Mouse (Mus musculus): ENCODE results near the gene Chgb. TPM values are rescaled to one million over a fixed set of nuclear protein-coding genes. Genes with fewer than 3 reads are reported as not detected.

Gene Chgb
- total and polyA plus RNA-seq, 2 experiments from 2014 or later, result 43.4 to 142 TPM

DNA sequence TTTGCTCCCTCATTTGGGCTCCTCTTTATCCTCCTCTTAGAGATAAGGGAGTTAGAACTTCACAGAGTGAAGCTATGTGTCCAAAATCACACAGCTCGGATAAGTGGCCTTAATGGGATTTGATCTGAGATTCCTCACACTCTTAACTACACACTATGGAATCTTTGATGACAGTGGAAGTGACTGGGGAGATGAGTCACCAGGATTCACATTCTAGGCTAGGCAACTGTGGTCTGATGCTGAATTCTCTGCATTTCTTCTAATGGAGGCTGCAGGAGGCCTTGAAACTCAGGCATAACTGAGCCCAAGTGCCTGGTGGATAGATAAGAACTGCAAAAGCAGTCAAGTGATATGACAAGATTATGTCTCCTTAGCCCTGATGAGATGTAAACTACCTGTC is 10.3 kb upstream of the Chgb start:
- Histone ChIP-seq H3K4me1 (ENCODE audit: insufficient read depth, low read length) (no peaks in the 10 kb centered on the region), H3K4me2 (ENCODE audit: low read depth, low read length, poor library complexity, severe bottlenecking) (no peak overlapping the region), H3K27ac (ENCODE audit: low read depth, low read length) (no peak overlapping the region), H3K9me3 (ENCODE audit: low read length) (no peaks in the 10 kb centered on the region), H3K9ac (replicated peaks; ENCODE audit: low read length, poor library complexity, severe bottlenecking) (no peak overlapping the region), H3K36me3 (ENCODE audit: insufficient read depth, low read length) (no peaks in the 10 kb centered on the region), H3K4me3 (ENCODE audit: low read depth, low read length) (no peak overlapping the region), H3K27me3 (ENCODE audit: insufficient read depth, low read length) (no peaks in the 10 kb centered on the region)
- no peak for TF ChIP-seq CTCF (IDR thresholded peaks at IDR 0.05)
- ATAC-seq (ENCODE audit: low FRiP score), result no peak
- 85% methylated on average over 1 of the region's 1 CpGs for WGBS
- no peak for DNase-seq (ENCODE audit: low spot score)

DNA sequence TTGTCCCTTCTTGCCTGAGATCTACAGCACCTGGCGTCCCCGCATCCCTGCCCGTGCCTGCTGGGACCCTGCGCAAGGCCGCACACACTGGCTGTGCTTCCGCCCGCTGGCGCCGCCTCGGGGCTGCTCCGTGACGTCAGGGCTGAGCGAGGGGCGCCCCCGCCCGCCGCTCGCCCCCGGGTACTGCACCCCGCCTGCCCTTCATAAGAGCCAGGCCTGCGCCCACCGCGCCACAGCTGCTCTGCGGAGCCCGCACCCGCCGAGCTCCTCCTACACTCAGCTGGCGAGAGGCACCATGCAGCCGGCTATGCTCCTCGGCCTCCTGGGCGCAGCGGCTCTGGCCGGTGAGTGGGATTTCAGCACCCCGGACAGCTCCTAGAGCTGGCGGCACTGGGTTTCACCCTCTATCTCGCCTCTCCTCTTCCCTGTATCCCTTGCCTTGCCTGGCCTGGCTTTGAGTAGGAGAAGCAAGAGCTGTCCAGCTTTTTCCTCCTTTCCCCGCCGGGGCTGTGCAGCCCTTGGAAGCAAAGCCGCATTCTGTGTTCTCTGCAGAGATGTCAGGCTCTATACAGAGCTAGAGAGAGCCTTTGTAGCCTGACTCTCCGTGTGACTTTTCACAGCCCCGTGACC is 476 bp downstream of the Chgb start:
- DNase-seq (ENCODE audit: low spot score) (peak; percentile 86), ATAC-seq (ENCODE audit: low FRiP score) (peak; percentile 95)
- peak; percentile 43 for TF ChIP-seq CTCF (IDR thresholded peaks at IDR 0.05)
- Histone ChIP-seq H3K4me2 (ENCODE audit: low read depth, low read length, poor library complexity, severe bottlenecking) (peak overlapping the region; percentile 50), H3K4me3 (ENCODE audit: low read depth, low read length) (peak overlapping the region; percentile 65), H3K27ac (ENCODE audit: low read depth, low read length) (peak overlapping the region; percentile 92), H3K36me3 (ENCODE audit: insufficient read depth, low read length) (no peaks in the 10 kb centered on the region), H3K9ac (replicated peaks; ENCODE audit: low read length, poor library complexity, severe bottlenecking) (peak overlapping the region; percentile 87), H3K9me3 (ENCODE audit: low read length) (no peaks in the 10 kb centered on the region), H3K27me3 (ENCODE audit: insufficient read depth, low read length) (no peaks in the 10 kb centered on the region), H3K4me1 (ENCODE audit: insufficient read depth, low read length) (peaks cover 6% of the 10 kb centered on the region; the same call in 1 of the 2 replicates)
- WGBS, result under 1% methylated on average over 41 of the region's 41 CpGs

DNA sequence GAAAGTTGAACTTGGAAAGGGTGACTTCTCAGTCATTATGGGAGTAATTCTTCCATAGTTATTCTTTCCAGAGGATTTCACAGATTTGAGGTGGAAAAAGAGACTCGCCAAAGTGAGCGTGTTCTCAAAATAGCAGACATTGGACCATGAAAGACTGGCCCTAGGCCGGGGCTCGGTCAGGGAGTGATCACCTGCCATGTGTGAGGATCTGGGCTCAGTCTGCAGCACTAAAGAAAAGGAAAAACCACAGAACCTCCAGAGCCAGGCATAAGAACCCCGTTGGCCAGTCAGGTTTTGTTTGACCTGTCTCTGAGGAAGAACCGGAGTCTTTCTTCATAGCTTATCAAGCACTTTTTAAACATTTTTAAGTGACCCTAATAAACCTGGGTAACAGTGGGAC is 3.0 kb downstream of the Chgb start:
- Histone ChIP-seq H3K4me2 (ENCODE audit: low read depth, low read length, poor library complexity, severe bottlenecking) (no peak overlapping the region), H3K27ac (ENCODE audit: low read depth, low read length) (no peak overlapping the region), H3K4me1 (ENCODE audit: insufficient read depth, low read length) (0 out of 2 replicates have a peak, but pooled peaks cover 3% of the 10 kb centered on the region), H3K9me3 (ENCODE audit: low read length) (no peaks in the 10 kb centered on the region), H3K36me3 (ENCODE audit: insufficient read depth, low read length) (peaks cover 4% of the 10 kb centered on the region; the same call in 1 of the 2 replicates), H3K4me3 (ENCODE audit: low read depth, low read length) (no peak overlapping the region), H3K27me3 (ENCODE audit: insufficient read depth, low read length) (no peaks in the 10 kb centered on the region), H3K9ac (replicated peaks; ENCODE audit: low read length, poor library complexity, severe bottlenecking) (no peak overlapping the region)
- DNase-seq (ENCODE audit: low spot score) (no peak), ATAC-seq (ENCODE audit: low FRiP score) (no peak)
- WGBS, result 80% methylated on average over 6 of the region's 6 CpGs
- TF ChIP-seq CTCF (IDR thresholded peaks at IDR 0.05), result no peak

GRCm38 (mm10) chr2:132793441-132794203 is 12.5 kb downstream of the Chgb start:
- no peak overlapping the region for H3K4me3 ChIP-seq (ENCODE audit: low read depth, low read length)
- ATAC-seq (ENCODE audit: low FRiP score) (no peak; the same call in 1 of the 2 replicates), DNase-seq (ENCODE audit: low spot score) (peak; percentile 5)
- no peak overlapping the region for H3K27ac ChIP-seq (ENCODE audit: low read depth, low read length)
- H3K4me2 ChIP-seq (ENCODE audit: low read depth, low read length, poor library complexity, severe bottlenecking), result no peak overlapping the region
- H3K4me1 ChIP-seq (ENCODE audit: insufficient read depth, low read length), result no peaks in the 10 kb centered on the region
- no peaks in the 10 kb centered on the region for H3K9me3 ChIP-seq (ENCODE audit: low read length)
- H3K36me3 ChIP-seq (ENCODE audit: insufficient read depth, low read length), result peaks cover 22% of the 10 kb centered on the region
- H3K9ac ChIP-seq (replicated peaks; ENCODE audit: low read length, poor library complexity, severe bottlenecking), result no peak overlapping the region
- TF ChIP-seq CTCF (IDR thresholded peaks at IDR 0.05), result no peak
- WGBS, result 89% methylated on average over 19 of the region's 19 CpGs
- H3K27me3 ChIP-seq (ENCODE audit: insufficient read depth, low read length), result no peaks in the 10 kb centered on the region

GRCm38 (mm10) chr2:132794204-132794586 is 13.1 kb downstream of the Chgb start:
- no peak for DNase-seq (ENCODE audit: low spot score)
- no peaks in the 10 kb centered on the region for H3K4me1 ChIP-seq (ENCODE audit: insufficient read depth, low read length)
- no peaks in the 10 kb centered on the region for H3K27me3 ChIP-seq (ENCODE audit: insufficient read depth, low read length)
- H3K4me2 ChIP-seq (ENCODE audit: low read depth, low read length, poor library complexity, severe bottlenecking), result no peak overlapping the region
- WGBS, result 86% methylated on average over 7 of the region's 7 CpGs
- peaks cover 22% of the 10 kb centered on the region for H3K36me3 ChIP-seq (ENCODE audit: insufficient read depth, low read length)
- no peaks in the 10 kb centered on the region for H3K9me3 ChIP-seq (ENCODE audit: low read length)
- TF ChIP-seq CTCF (IDR thresholded peaks at IDR 0.05), result no peak
- no peak overlapping the region for H3K9ac ChIP-seq (replicated peaks; ENCODE audit: low read length, poor library complexity, severe bottlenecking)
- no peak overlapping the region for H3K4me3 ChIP-seq (ENCODE audit: low read depth, low read length)
- ATAC-seq (ENCODE audit: low FRiP score), result no peak
- no peak overlapping the region for H3K27ac ChIP-seq (ENCODE audit: low read depth, low read length)

DNA sequence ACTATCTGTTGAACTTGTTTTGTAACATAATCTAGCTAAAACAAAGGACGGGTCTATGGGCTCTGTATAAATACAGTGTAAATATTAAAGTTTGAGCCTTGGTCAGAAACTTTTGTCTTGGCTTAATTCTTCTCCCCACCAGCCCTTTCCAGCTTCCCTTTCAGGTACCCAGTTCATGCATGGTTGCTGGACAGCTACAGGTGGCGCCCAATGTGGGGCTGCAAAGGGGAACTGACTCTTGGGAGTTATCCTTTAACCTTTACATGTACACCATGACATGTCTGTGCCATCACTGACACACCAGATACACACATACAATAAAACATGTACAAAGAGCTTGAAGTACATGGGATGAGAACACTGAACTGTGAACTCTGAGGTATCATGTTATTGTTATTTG is 21.9 kb downstream of the Chgb start:
- Histone ChIP-seq H3K36me3 (ENCODE audit: insufficient read depth, low read length) (peaks cover 36% of the 10 kb centered on the region), H3K27ac (ENCODE audit: low read depth, low read length) (no peak overlapping the region), H3K9ac (replicated peaks; ENCODE audit: low read length, poor library complexity, severe bottlenecking) (no peak overlapping the region), H3K27me3 (ENCODE audit: insufficient read depth, low read length) (no peaks in the 10 kb centered on the region), H3K9me3 (ENCODE audit: low read length) (no peaks in the 10 kb centered on the region), H3K4me2 (ENCODE audit: low read depth, low read length, poor library complexity, severe bottlenecking) (no peak overlapping the region), H3K4me1 (ENCODE audit: insufficient read depth, low read length) (no peaks in the 10 kb centered on the region), H3K4me3 (ENCODE audit: low read depth, low read length) (no peak overlapping the region)
- WGBS, result 87% methylated on average over 2 of the region's 2 CpGs
- no peak for TF ChIP-seq CTCF (IDR thresholded peaks at IDR 0.05)
- ATAC-seq (ENCODE audit: low FRiP score) (no peak), DNase-seq (ENCODE audit: low spot score) (no peak)

All from midbrain, postnatal 0 days (tissue).